Mouse (Mus musculus): Measurements from ENCODE around the gene Lifr.

- no peak for TF ChIP-seq CTCF (IDR thresholded peaks at IDR 0.05; ENCODE audit: insufficient read depth, low read length)
- no peak for TF ChIP-seq POLR2A (IDR thresholded peaks at IDR 0.05; ENCODE audit: borderline replicate concordance, extremely low read depth, low read depth, low read length)
These were observed 46.2 kb upstream of the Lifr start for GRCm38 (mm10) chr15:7044081-7044749.
